Mouse (Mus musculus) hindbrain, postnatal 0 days (tissue): ENCODE results near the gene C1ra. TPM values are rescaled to one million over a fixed set of nuclear protein-coding genes. Genes with fewer than 3 reads are reported as not detected.
"Not testable (repeated sequence)": the region's sequence is repeated elsewhere in the genome, so short reads cannot be mapped to it uniquely, and the experiment has no call there.

ENCODE experiments used
- ATAC-seq: fragments of 200-750 bp; cut with Nextera tagmentation; 2 replicates; pipeline ENCODE4 v1.8.0; 2017; ENCODE audit warnings: mild to moderate bottlenecking, moderate TSS enrichment, moderate library complexity
- DNase-seq: peaks from one replicate; pipeline ENCODE4 v3.0.0-alpha.2; 2015; ENCODE audit warnings: low spot score
- H3K27ac ChIP-seq: fragments of 300-500 bp; sonication (generic); 2 replicates; pipeline ENCODE4 v1.5.1; 2014; ENCODE audit warnings: mild to moderate bottlenecking
- H3K27me3 ChIP-seq: fragments of 300-500 bp; sonication (generic); 2 replicates; pipeline ENCODE4 v1.6.1; 2014; ENCODE audit warnings: low read length, mixed read lengths; ENCODE audit not compliant: insufficient read depth
- H3K36me3 ChIP-seq: fragments of 300-500 bp; sonication (generic); 2 replicates; pipeline ENCODE4 v1.6.1; 2014; ENCODE audit warnings: low read length, mixed read lengths; ENCODE audit not compliant: insufficient read depth
- H3K4me1 ChIP-seq: fragments of 300-500 bp; sonication (generic); 2 replicates; pipeline ENCODE4 v1.6.1; 2014; ENCODE audit warnings: antibody characterized with exemption, low read length, mixed read lengths; ENCODE audit not compliant: insufficient read depth
- H3K4me2 ChIP-seq: fragments of 300-500 bp; sonication (generic); 2 replicates; pipeline ENCODE4 v1.6.1; 2014; ENCODE audit warnings: low read depth, mild to moderate bottlenecking, low read length, moderate library complexity, mixed read lengths
- H3K4me3 ChIP-seq: fragments of 300-500 bp; sonication (generic); 2 replicates; pipeline ENCODE4 v1.5.1; 2014; ENCODE audit warnings: low read length
- H3K9ac ChIP-seq: fragments of 300-500 bp; sonication (generic); replicated peaks from 2 replicates; pipeline ENCODE4 v1.6.1; 2014; ENCODE audit warnings: mild to moderate bottlenecking, low read length, moderate library complexity, mixed read lengths
- H3K9me3 ChIP-seq: fragments of 300-500 bp; sonication (generic); 2 replicates; pipeline ENCODE4 v1.6.1; 2016; ENCODE audit warnings: low read length, mixed read lengths
- CTCF ChIP-seq: IDR thresholded peaks from 2 replicates; pipeline ENCODE4 v1.5.1; 2016; ENCODE audit warnings: antibody characterized with exemption, control low read depth, low read depth
- WGBS: fragments of 180-500 bp; shearing (Covaris S2); extraction: QIAGEN DNeasy Blood & Tissue Kit; methylation state at CpG from one replicate; pipeline ENCODE4 v1.1.7; 2014; 5-methylcytosine and 5-hydroxymethylcytosine counted together
- polyA plus RNA-seq: library from polyadenylated mRNA; unstranded; fragments of >200 nt; fragmentation: Nextera tagmentation; extraction: Ambion mirVana; gene quantifications from 2 replicates; pipeline ENCODE4 v1.2.1, GENCODE M21; 2015
- total RNA-seq: library from RNA; depleted of rRNA; stranded (reverse); fragments of >200 nt; gene quantifications from 2 replicates; pipeline ENCODE4 v1.2.3, GENCODE M21; 2014

C1ra gene
- total and polyA plus RNA-seq, 2 experiments from 2014 or later = 0.42 to 0.83 TPM

DNA sequence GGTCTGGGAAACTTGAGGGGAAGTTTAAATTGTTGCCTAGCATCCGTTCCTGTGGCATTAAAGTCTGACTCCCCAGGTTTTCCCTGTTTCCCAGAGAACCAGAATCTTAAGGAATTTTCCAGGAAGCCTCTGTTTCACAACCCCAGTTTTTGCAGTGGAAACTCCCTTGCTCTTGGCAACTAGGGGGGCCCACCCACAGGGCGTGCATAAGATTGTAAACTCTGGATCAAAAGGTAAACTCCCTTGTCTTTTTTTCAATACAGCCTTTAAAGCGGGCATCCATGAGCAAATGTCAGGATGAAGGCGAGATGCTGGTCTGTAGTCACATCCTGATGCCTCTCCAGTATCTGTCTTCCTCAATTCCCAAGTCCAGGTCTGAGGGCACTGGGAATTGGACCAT, 10.7 kb upstream of the C1ra start:
- 82% methylated on average over 4 of the region's 4 CpGs for WGBS
- H3K9me3 ChIP-seq = no peaks in the 10 kb centered on the region
- H3K4me3 ChIP-seq = no peak overlapping the region
- H3K36me3 ChIP-seq = no peaks in the 10 kb centered on the region
- no peak overlapping the region for H3K27ac ChIP-seq
- DNase-seq (no peak), ATAC-seq (no peak)
- no peak overlapping the region for H3K9ac ChIP-seq
- no peaks in the 10 kb centered on the region for H3K27me3 ChIP-seq
- TF ChIP-seq CTCF = no peak
- H3K4me1 ChIP-seq = no peaks in the 10 kb centered on the region
- no peak overlapping the region for H3K4me2 ChIP-seq

DNA sequence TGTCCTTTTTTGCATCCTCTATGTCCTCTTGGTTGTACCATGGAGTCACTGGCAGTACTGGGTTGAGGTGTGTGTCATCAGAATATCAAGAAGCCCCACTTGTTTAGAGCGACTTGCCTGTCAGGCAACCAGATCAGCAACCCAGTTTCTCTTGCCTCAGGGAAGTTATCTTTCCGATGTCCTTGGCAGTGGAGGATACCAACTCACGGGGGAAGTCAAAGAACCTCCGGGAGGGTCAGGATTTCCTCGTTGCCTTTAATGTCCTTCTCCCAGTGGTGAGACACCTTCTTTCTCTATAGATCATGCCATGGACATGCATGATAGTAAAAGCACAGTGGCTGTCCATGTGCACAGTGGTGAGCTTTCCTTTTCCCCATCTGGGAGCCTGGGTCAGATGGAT, 10.2 kb upstream of the C1ra start:
- H3K9me3 ChIP-seq = no peaks in the 10 kb centered on the region
- WGBS = 91% methylated on average over 5 of the region's 5 CpGs
- no peak overlapping the region for H3K4me3 ChIP-seq
- TF ChIP-seq CTCF = no peak
- H3K4me1 ChIP-seq = no peaks in the 10 kb centered on the region
- ATAC-seq = no peak
- no peak for DNase-seq
- no peaks in the 10 kb centered on the region for H3K36me3 ChIP-seq
- no peaks in the 10 kb centered on the region for H3K27me3 ChIP-seq
- no peak overlapping the region for H3K4me2 ChIP-seq
- H3K27ac ChIP-seq = no peak overlapping the region
- no peak overlapping the region for H3K9ac ChIP-seq

DNA sequence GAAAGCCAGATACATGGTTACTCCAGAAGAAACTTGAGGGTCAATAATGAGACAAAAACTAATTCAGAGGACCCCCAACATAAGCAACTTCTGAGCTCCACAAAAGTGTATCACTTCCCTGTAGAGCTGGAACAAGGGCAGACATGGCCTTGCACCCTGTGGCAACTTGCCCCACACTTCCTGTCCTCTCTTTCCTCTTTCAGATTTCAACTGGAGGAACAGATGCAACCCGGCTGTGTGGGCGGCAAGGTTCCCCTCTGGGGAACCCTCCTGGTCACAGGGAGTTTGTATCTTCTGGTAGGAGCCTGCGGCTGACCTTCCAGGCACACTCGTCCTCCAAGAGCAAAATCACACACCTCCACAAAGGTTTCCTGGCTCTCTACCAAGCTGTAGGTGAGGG, 7.2 kb upstream of the C1ra start:
- no peak overlapping the region for H3K27ac ChIP-seq
- no peak overlapping the region for H3K9ac ChIP-seq
- H3K4me2 ChIP-seq = no peak overlapping the region
- no peaks in the 10 kb centered on the region for H3K9me3 ChIP-seq
- 82% methylated on average over 4 of the region's 4 CpGs for WGBS
- no peak for TF ChIP-seq CTCF
- no peaks in the 10 kb centered on the region for H3K27me3 ChIP-seq
- DNase-seq = no peak
- ATAC-seq = no peak
- H3K4me3 ChIP-seq = no peak overlapping the region
- H3K4me1 ChIP-seq = no peaks in the 10 kb centered on the region
- no peaks in the 10 kb centered on the region for H3K36me3 ChIP-seq

DNA sequence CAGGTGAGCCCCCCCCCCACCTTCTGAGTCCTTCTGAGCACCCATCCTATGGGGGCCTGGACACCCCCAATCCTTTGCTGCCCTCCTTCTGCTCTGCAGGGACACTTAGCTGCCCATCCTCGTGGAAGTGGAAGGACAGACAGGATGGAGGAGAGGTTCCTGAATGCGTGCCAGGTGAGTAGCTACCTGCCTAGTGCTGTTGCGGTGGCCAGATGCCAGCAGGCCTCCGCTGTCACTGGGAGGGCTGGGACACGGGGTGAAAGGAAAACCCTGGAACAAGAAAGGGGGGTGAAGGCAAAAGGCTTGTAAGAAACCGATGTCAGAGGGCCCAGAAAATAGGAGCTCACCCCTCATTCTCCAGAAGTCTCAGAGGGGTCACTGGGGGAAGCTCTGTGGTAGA, 5.2 kb upstream of the C1ra start:
- Histone ChIP-seq H3K27me3 (no peaks in the 10 kb centered on the region), H3K4me2 (no peak overlapping the region), H3K4me1 (no peaks in the 10 kb centered on the region), H3K27ac (no peak overlapping the region), H3K9me3 (no peaks in the 10 kb centered on the region), H3K4me3 (no peak overlapping the region), H3K9ac (no peak overlapping the region), H3K36me3 (no peaks in the 10 kb centered on the region)
- DNase-seq = no peak
- 76% methylated on average over 6 of the region's 6 CpGs for WGBS
- no peak for ATAC-seq
- TF ChIP-seq CTCF = no peak

DNA sequence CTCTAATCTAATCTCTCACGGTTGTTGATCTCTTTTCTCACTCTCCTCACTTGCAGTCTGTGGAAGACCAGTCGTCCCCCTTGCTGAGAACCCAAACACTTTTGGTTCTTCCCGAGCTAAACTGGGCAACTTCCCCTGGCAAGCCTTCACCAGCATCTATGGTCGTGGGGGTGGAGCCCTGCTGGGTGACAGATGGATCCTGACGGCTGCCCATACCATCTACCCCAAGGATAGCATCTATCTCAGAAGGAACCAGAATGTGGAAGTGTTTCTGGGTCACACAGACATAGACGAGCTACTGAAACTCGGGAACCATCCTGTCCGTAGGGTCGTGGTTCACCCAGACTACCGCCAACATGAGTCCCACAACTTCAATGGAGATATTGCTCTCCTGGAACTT, 3.9 kb upstream of the C1ra start:
- H3K36me3 ChIP-seq = no peaks in the 10 kb centered on the region
- ATAC-seq (no peak), DNase-seq (no peak)
- H3K9me3 ChIP-seq = no peaks in the 10 kb centered on the region
- H3K27me3 ChIP-seq = no peaks in the 10 kb centered on the region
- H3K4me3 ChIP-seq = no peak overlapping the region
- TF ChIP-seq CTCF = no peak
- no peak overlapping the region for H3K27ac ChIP-seq
- no peaks in the 10 kb centered on the region for H3K4me1 ChIP-seq
- WGBS = 71% methylated on average over 10 of the region's 10 CpGs
- H3K9ac ChIP-seq = no peak overlapping the region
- H3K4me2 ChIP-seq = no peak overlapping the region

DNA sequence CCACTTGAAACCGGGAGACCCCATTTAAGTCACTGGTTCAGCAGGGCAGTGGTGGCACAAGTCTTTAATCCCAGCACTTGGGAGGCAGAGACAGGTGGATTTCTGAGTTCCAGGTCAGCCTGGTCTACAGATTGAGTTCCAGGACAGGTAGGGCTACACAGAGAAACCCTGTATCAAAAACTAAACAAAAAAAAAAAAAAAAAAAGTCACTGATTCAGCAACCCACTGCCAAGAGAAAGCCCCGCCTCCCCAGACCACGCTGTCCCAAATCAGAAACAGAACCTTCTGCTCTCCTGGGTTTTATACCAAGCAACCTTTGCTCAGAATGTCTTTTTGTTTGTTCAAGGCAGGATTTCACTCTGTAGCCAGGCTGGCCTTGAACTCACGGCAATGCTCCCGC, 3.0 kb upstream of the C1ra start:
- not testable (repeated sequence) for H3K9ac ChIP-seq, H3K27me3 ChIP-seq, H3K27ac ChIP-seq, ATAC-seq, H3K36me3 ChIP-seq, DNase-seq, H3K4me2 ChIP-seq, H3K9me3 ChIP-seq, H3K4me1 ChIP-seq, H3K4me3 ChIP-seq
- 93% methylated on average over 5 of the region's 5 CpGs for WGBS

DNA sequence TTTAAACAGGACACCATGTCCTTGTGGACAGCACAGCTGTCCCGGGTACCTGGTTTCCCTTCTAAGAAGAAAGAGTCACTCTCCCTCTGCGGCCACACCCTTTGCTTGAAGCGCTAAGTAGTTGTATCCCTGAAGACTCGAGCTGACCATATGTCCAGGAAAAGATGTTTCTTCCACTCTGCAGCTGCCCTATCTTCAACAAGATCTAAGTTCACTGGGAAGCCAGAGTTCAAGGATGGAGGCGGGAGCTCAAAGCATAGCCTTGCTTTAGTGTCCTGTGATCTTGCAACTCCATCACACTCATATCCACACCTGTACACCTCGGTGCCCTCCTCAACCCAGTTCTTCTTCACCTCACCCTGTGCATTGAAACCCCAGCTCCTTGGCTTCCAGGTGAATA, 269 bp upstream of the C1ra start:
- Histone ChIP-seq H3K9me3 (no peaks in the 10 kb centered on the region), H3K27me3 (no peaks in the 10 kb centered on the region), H3K4me3 (no peak overlapping the region), H3K4me2 (no peak overlapping the region), H3K9ac (no peak overlapping the region), H3K4me1 (no peaks in the 10 kb centered on the region), H3K27ac (no peak overlapping the region), H3K36me3 (no peaks in the 10 kb centered on the region)
- no peak for TF ChIP-seq CTCF
- ATAC-seq = no peak
- WGBS = 64% methylated on average over 6 of the region's 6 CpGs
- no peak for DNase-seq

DNA sequence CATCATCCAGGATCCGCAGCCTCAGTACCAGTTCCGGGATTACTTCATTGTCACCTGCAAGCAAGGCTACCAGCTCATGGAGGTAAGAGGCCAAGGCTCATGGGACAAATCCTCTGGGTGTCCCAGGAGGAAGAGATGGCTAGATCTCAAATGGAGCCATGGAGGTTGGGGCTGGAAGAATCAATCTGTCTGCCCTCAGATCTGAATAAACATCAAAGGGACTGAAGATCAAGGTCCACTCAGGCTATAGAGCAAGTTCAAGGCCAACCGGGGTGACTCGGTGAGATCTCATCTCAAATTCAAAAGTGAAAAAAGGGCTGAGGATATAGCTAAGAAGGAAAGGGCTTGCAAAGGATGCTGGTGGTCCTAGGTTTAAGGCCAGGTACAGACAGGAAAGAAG, 5.5 kb downstream of the C1ra start:
- H3K4me2 ChIP-seq, H3K4me3 ChIP-seq, H3K4me1 ChIP-seq, DNase-seq, H3K27me3 ChIP-seq, ATAC-seq, H3K9ac ChIP-seq, H3K36me3 ChIP-seq, H3K9me3 ChIP-seq, H3K27ac ChIP-seq: not testable (repeated sequence)
- 91% methylated on average over 4 of the region's 4 CpGs for WGBS

DNA sequence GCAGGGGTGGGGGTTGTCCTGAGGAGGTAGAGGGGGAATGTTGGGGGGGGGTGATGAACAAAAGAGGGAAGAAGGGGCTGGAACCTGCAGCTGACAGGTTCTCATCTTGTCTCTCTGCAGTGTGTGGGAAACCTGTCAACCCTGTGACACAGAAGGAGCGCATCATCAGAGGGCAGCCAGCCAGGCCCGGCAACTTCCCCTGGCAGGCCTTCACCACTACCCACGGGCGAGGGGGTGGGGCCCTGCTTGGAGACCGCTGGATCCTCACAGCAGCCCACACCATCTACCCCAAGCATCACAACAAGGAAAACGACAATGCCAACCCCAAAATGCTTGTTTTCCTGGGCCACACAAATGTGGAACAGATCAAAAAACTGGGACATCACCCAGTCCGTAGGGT, 9.9 kb downstream of the C1ra start:
- 54% methylated on average over 7 of the region's 7 CpGs for WGBS
- not testable (repeated sequence) for H3K27me3 ChIP-seq, DNase-seq, H3K27ac ChIP-seq, H3K36me3 ChIP-seq, H3K9me3 ChIP-seq, H3K4me2 ChIP-seq, H3K4me3 ChIP-seq, H3K9ac ChIP-seq, H3K4me1 ChIP-seq, ATAC-seq
